Mouse (Mus musculus) retina, postnatal 7 days (tissue): ENCODE measurements around the gene Nup188.

Source experiments
- DNase-seq: peaks from one replicate; pipeline ENCODE4 v3.0.0-alpha.2; 2012; ENCODE audit warnings: low read depth, low spot score

The Nup188 gene

GRCm38 (mm10) chr2:30286192-30287026, at the start of gene Nup188, which contains the start of gene Dolk:
Gene Nup188, plus strand, starts transcription at chr2:30286397.
Gene Dolk, minus strand, starts transcription at chr2:30286334.
- DNase-seq, result peak; percentile 93

GRCm38 (mm10) chr2:30236426-30237198, 49.6 kb upstream of the Nup188 start:
- no peak for DNase-seq

- peak; percentile 99 for DNase-seq
These were observed 48.9 kb upstream of the Nup188 start, which contains the start of gene Lrrc8a for GRCm38 (mm10) chr2:30237199-30237880. Gene Lrrc8a, plus strand, starts transcription at chr2:30237715.

GRCm38 (mm10) chr2:30237881-30238280, 48.3 kb upstream of the Nup188 start:
- DNase-seq, result no peak

- DNase-seq, result no peak
These were observed 47.2 kb upstream of the Nup188 start for GRCm38 (mm10) chr2:30238906-30239465.

- DNase-seq, result no peak
These were observed 46.4 kb upstream of the Nup188 start for GRCm38 (mm10) chr2:30239777-30240176.

- no peak for DNase-seq
These were observed 45.9 kb upstream of the Nup188 start, which contains the start of gene Gm28035 for GRCm38 (mm10) chr2:30240267-30240666. Gene Gm28035, plus strand, starts transcription at chr2:30240567.

GRCm38 (mm10) chr2:30242509-30242908, 43.7 kb upstream of the Nup188 start:
- DNase-seq, result no peak

GRCm38 (mm10) chr2:30243391-30243790, 42.8 kb upstream of the Nup188 start:
- DNase-seq, result no peak

GRCm38 (mm10) chr2:30244595-30245178, 41.5 kb upstream of the Nup188 start:
- DNase-seq, result no peak

- DNase-seq, result no peak
These were observed 39.2 kb upstream of the Nup188 start for GRCm38 (mm10) chr2:30247036-30247435.

- no peak for DNase-seq
These were observed 38.5 kb upstream of the Nup188 start for GRCm38 (mm10) chr2:30247681-30248080.

- DNase-seq, result no peak
These were observed 37.0 kb upstream of the Nup188 start for GRCm38 (mm10) chr2:30249182-30249581.

GRCm38 (mm10) chr2:30250166-30251128, 35.8 kb upstream of the Nup188 start:
- DNase-seq, result no peak

- no peak for DNase-seq
These were observed 34.6 kb upstream of the Nup188 start for GRCm38 (mm10) chr2:30251417-30252104.

GRCm38 (mm10) chr2:30252521-30252920, 33.7 kb upstream of the Nup188 start:
- DNase-seq, result no peak

- no peak for DNase-seq
These were observed 32.4 kb upstream of the Nup188 start for GRCm38 (mm10) chr2:30253809-30254208.

- no peak for DNase-seq
These were observed 30.4 kb upstream of the Nup188 start for GRCm38 (mm10) chr2:30255631-30256395.
